Mouse (Mus musculus) bone marrow, adult 2 months (tissue): Measurements from ENCODE around the gene Vdac1. TPM values are rescaled to one million over a fixed set of nuclear protein-coding genes. Genes with fewer than 3 reads are reported as not detected.

ENCODE experiments used
- H3K27ac ChIP-seq: fragments of 200-500 bp; 2 replicates; pipeline ENCODE4 v1.5.1; 2012; ENCODE audit warnings: low read depth, mild to moderate bottlenecking, control low read depth, inconsistent platforms, low read length; ENCODE audit not compliant: control insufficient read depth, poor library complexity, insufficient read depth
- H3K4me1 ChIP-seq: fragments of 200-500 bp; 2 replicates; pipeline ENCODE4 v1.6.1; 2011; ENCODE audit warnings: low read length; ENCODE audit not compliant: control insufficient read depth, insufficient read depth
- H3K4me3 ChIP-seq: fragments of 200-500 bp; replicated peaks from 2 replicates; pipeline ENCODE3; 2011; ENCODE audit warnings: mild to moderate bottlenecking, low read depth, low read length, control low read depth; ENCODE audit not compliant: control insufficient read depth
- CTCF ChIP-seq: fragments of 200-500 bp; IDR thresholded peaks from 2 replicates; pipeline ENCODE4 v1.5.1; 2011; ENCODE audit warnings: low read length, control low read depth; ENCODE audit not compliant: control insufficient read depth, insufficient read depth
- POLR2A ChIP-seq: fragments of 200-500 bp; IDR thresholded peaks from 2 replicates; pipeline ENCODE4 v1.6.1; 2011; ENCODE audit warnings: low read depth, mild to moderate bottlenecking, control low read depth, low read length, borderline replicate concordance; ENCODE audit not compliant: control insufficient read depth
- WGBS: fragments of 180-500 bp; shearing (Covaris S2); methylation state at CpG from one replicate; pipeline ENCODE4 v1.1.7; 2018; 5-methylcytosine and 5-hydroxymethylcytosine counted together
- polyA plus RNA-seq: library from polyadenylated mRNA; stranded (reverse); fragments of >200 nt; gene quantifications from 2 replicates; pipeline ENCODE4 v1.2.4, GENCODE M21; 2011; ENCODE audit warnings: low replicate concordance; ENCODE audit not compliant: missing spikeins, insufficient read depth, insufficient read length

Vdac1 gene
- polyA plus RNA-seq, 1 experiment, result 89.4 TPM

DNA sequence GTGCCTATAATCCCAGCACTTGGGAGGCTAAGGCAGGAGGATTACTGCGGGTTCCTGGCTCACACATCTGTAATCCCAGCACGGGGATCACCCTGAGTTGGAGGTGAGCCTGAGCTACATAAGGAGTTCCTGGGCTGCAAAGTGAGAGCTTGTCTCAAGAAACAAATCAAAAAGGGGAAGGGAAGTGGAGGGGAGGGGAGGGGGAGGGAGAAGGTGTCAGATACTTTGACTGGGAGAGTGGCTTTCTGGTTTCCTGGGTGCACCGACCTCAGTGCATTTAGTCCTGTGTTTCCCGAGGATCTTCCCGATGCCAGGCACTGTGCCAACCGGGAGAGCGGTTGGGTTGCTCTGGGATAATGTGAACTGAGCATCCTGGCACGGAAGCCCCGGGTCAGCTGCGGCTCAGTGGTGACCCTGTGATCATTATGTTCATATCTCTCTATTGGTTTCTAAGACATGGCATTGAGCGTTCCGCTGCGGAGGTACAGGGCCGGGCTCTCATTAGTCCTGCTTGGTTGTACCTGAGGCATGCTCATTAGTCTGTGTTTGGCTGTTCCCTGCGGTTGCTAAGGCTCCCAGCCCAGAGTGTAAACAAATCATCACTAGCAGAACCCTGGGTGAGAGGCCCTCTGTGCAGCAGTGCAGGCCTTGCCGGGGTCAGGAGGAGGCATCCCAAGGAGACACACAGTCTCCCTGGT, 28.1 kb upstream of the Vdac1 start:
- 69% methylated on average over 16 of the region's 16 CpGs for WGBS
- no peak for TF ChIP-seq CTCF
- no peak for TF ChIP-seq POLR2A
- Histone ChIP-seq H3K27ac (no peak overlapping the region), H3K4me3 (no peak overlapping the region), H3K4me1 (no peaks in the 10 kb centered on the region)

GRCm38 (mm10) chr11:52333616-52334015, 27.0 kb upstream of the Vdac1 start:
- no peak overlapping the region for H3K27ac ChIP-seq
- H3K4me3 ChIP-seq, result no peak overlapping the region
- 83% methylated on average over 13 of the region's 13 CpGs for WGBS
- TF ChIP-seq CTCF (no peak), POLR2A (no peak)
- H3K4me1 ChIP-seq, result peaks cover under 1% of the 10 kb centered on the region; the same call in 1 of the 2 replicates

DNA sequence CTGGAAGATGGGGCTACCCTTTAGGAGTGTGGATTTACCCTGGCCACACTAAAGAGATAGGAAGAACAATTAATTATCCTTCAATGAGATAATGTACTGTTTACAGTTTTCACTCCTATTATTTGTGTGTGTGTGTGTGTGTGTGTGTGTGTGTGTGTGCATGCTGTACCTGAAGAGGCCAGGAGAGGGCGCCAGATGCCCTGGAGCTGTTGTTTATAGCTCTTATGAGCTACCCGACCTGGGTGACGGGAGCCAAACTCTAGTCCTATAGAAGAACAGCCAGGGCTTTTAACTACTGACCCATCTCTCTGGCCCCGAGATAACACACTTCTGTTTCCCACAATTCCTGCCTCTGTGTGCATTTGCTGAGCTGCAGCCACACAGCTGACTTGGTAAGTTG, 25.4 kb upstream of the Vdac1 start:
- peaks cover 2% of the 10 kb centered on the region; the same call in 1 of the 2 replicates for H3K4me1 ChIP-seq
- H3K4me3 ChIP-seq, result no peak overlapping the region
- 81% methylated on average over 4 of the region's 4 CpGs for WGBS
- no peak overlapping the region for H3K27ac ChIP-seq
- peak; percentile 22; the same call in 1 of the 2 replicates for TF ChIP-seq CTCF
- TF ChIP-seq POLR2A, result no peak

GRCm38 (mm10) chr11:52335924-52336323, 24.7 kb upstream of the Vdac1 start:
- Histone ChIP-seq H3K4me1 (peaks cover 2% of the 10 kb centered on the region; the same call in 1 of the 2 replicates), H3K4me3 (no peak overlapping the region), H3K27ac (no peak overlapping the region)
- WGBS, result 67% methylated on average over 7 of the region's 7 CpGs
- no peak for TF ChIP-seq CTCF
- TF ChIP-seq POLR2A, result no peak

DNA sequence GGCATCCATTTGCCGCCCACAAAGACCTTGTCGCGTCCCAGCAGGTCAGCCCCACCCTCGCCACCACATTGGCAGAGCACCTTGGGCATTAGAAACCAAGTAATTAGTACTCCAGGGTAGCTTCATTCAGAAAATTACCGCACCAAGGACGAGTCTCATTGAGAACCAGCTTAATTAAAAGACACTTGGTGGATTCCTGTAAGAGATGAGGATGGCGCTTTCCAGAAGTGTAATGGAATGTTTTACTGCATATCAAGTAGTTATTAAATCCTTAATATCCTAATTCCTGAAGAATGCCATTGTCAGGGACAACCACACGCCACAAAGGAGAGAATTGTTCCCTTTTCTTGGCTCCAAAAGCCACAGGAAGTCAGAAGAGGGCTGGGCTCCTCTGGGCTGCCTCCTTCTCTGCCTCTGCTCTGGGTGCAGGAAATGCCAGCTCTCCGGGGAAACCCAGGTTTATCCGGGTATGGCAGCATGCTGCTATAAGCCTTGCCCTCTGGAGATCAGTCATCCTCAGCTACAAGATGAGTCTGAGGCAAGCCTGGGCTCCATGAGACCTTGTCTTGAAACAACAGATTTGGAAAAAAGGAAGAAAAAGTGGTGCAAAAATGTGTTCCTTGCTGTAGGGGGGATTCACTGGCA, 22.9 kb upstream of the Vdac1 start:
- whole genome bisulfite sequencing, result 45% methylated on average over 10 of the region's 10 CpGs
- Histone ChIP-seq H3K27ac (no peak overlapping the region), H3K4me3 (no peak overlapping the region), H3K4me1 (peaks cover 2% of the 10 kb centered on the region; the same call in 1 of the 2 replicates)
- no peak for TF ChIP-seq POLR2A

DNA sequence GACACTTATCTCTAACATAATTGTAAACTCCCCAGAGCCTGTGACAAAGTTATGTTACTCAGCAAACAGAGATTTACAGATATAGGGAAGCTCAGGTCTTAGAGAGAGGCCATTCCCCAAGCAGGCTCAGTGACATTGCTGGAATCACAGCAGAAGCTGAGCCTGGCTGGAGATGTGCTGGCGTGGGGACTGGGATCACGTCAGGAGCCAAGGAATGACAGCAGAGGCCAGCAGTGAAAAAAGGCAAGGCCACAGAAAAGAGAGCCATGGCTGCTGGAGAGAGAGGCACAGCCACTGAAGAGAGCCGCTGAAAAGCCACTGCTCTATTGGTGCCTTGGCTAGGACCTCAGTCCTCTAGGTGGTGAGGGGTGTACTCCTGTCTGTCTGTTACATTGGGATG, 22.3 kb upstream of the Vdac1 start:
- TF ChIP-seq POLR2A (no peak), CTCF (no peak)
- Histone ChIP-seq H3K27ac (no peak overlapping the region), H3K4me1 (peaks cover 2% of the 10 kb centered on the region; the same call in 1 of the 2 replicates), H3K4me3 (no peak overlapping the region)
- 64% methylated on average over 3 of the region's 3 CpGs for WGBS

- Histone ChIP-seq H3K27ac (no peak overlapping the region), H3K4me1 (peaks cover 2% of the 10 kb centered on the region; the same call in 1 of the 2 replicates), H3K4me3 (no peak overlapping the region)
- no peak for TF ChIP-seq CTCF
- TF ChIP-seq POLR2A, result no peak
- 82% methylated on average over 4 of the region's 4 CpGs for WGBS
These were observed 21.6 kb upstream of the Vdac1 start for GRCm38 (mm10) chr11:52339098-52339497.

- WGBS, result 90% methylated on average over 12 of the region's 12 CpGs
- Histone ChIP-seq H3K27ac (no peak overlapping the region), H3K4me1 (peaks cover 2% of the 10 kb centered on the region; the same call in 1 of the 2 replicates), H3K4me3 (no peak overlapping the region)
- TF ChIP-seq CTCF, result no peak
- no peak for TF ChIP-seq POLR2A
These were observed 21.1 kb upstream of the Vdac1 start for GRCm38 (mm10) chr11:52339512-52339911.
